Mouse (Mus musculus) kidney, adult 2 months (tissue): ENCODE measurements around the gene Alg3. TPM values are rescaled to one million over a fixed set of nuclear protein-coding genes. Genes with fewer than 3 reads are reported as not detected.

Experiments used
- DNase-seq: peaks from one replicate; pipeline ENCODE4 v3.0.0; 2021
- H3K27ac ChIP-seq: fragments of 200-500 bp; 2 replicates; pipeline ENCODE4 v1.5.1; 2012; ENCODE audit warnings: low read depth, low read length, control low read depth, inconsistent platforms; ENCODE audit not compliant: insufficient read depth
- H3K27me3 ChIP-seq: fragments of 200-500 bp; replicated peaks from 2 replicates; pipeline ENCODE4 v1.6.1; 2012; ENCODE audit warnings: mild to moderate bottlenecking, moderate library complexity, low read length, inconsistent platforms; ENCODE audit not compliant: control insufficient read depth, insufficient read depth
- H3K36me3 ChIP-seq: fragments of 200-500 bp; 2 replicates; pipeline ENCODE4 v1.6.1; 2012; ENCODE audit warnings: mild to moderate bottlenecking, moderate library complexity, low read length, inconsistent platforms; ENCODE audit not compliant: control insufficient read depth, insufficient read depth
- H3K4me1 ChIP-seq: fragments of 200-500 bp; 2 replicates; pipeline ENCODE4 v1.6.1; 2011; ENCODE audit warnings: low read length; ENCODE audit not compliant: control insufficient read depth, insufficient read depth
- H3K4me3 ChIP-seq: fragments of 200-500 bp; 2 replicates; pipeline ENCODE4 v1.5.1; 2011; ENCODE audit warnings: mild to moderate bottlenecking, low read depth, low read length, control low read depth; ENCODE audit not compliant: insufficient read depth
- CTCF ChIP-seq: fragments of 200-500 bp; conservative IDR thresholded peaks from 2 replicates; pipeline ENCODE4 v1.5.1; 2011; ENCODE audit warnings: low read depth, mild to moderate bottlenecking, control low read depth, low read length, moderate library complexity, mixed read lengths; ENCODE audit not compliant: insufficient read depth, insufficient read length
- POLR2A ChIP-seq: fragments of 200-500 bp; IDR thresholded peaks from one replicate; pipeline ENCODE4 v1.6.1; 2011; ENCODE audit warnings: low read depth, low read length, control low read depth
- WGBS: fragments of 180-500 bp; shearing (Covaris S2); methylation state at CpG from one replicate; pipeline ENCODE4 v1.1.7; 2018; 5-methylcytosine and 5-hydroxymethylcytosine counted together
- polyA plus RNA-seq: library from polyadenylated mRNA; depleted of rRNA; stranded (reverse); fragments of >200 nt; gene quantifications from 2 replicates; pipeline ENCODE4 v1.2.3, GENCODE M21; 2012; rRNA removed

Alg3 gene
- polyA plus RNA-seq, 1 experiment = 23.2 TPM

GRCm38 (mm10) chr16:20589939-20590679 is 21.4 kb downstream of the Alg3 start:
- H3K4me3 ChIP-seq = peak overlapping the region; percentile 25; the same call in 1 of the 2 replicates
- DNase-seq = no peak
- no peaks in the 10 kb centered on the region for H3K36me3 ChIP-seq
- H3K27me3 ChIP-seq = no peaks in the 10 kb centered on the region; the same call in 1 of the 2 replicates
- no peaks in the 10 kb centered on the region for H3K4me1 ChIP-seq
- WGBS = under 1% methylated on average over 37 of the region's 39 CpGs
- no peak overlapping the region for H3K27ac ChIP-seq
- TF ChIP-seq CTCF (no peak), POLR2A (no peak)

DNA sequence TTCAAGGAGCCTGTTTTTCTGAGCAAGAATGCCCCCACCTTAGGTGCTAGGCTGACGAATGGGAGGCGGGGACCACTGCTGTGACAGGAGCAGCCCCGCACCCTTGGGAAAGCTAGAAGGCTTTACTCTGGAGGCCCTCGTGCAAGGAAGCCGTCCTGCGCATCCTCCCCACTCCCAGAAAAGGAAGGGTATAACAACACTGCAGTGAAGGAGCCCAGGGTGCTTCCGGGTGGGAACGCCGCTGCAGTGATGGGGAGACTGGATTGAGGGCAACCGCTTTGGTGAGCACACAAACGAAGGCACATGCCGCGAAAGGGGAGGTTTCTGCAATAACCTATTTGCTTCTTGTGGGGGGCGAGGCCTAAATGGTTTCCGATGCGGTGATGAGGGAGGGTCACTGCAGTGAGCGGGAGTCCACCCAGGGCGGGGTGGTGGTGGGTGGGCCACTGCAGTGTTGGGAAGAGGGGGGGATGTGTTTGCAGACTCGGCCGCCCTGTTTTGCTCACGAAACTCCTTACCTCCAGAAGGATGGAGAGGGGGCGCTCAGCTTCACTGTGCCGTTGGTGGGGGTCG is 22.1 kb downstream of the Alg3 start, which contains the start of gene Vwa5b2:
Vwa5b2 (plus strand) TSS at position 106 of the 573 bp plus-strand sequence.
- H3K36me3 ChIP-seq = no peaks in the 10 kb centered on the region
- no peak for DNase-seq
- TF ChIP-seq CTCF = no peak
- TF ChIP-seq POLR2A = no peak
- H3K27ac ChIP-seq = no peak within 1 kb of the TSS
- 2% methylated on average over 24 of the region's 24 CpGs for WGBS
- H3K4me3 ChIP-seq = peak within 1 kb of the TSS; percentile 25; the same call in 1 of the 2 replicates
- H3K27me3 ChIP-seq = no peaks in the 10 kb centered on the region; the same call in 1 of the 2 replicates
- H3K4me1 ChIP-seq = no peaks in the 10 kb centered on the region

DNA sequence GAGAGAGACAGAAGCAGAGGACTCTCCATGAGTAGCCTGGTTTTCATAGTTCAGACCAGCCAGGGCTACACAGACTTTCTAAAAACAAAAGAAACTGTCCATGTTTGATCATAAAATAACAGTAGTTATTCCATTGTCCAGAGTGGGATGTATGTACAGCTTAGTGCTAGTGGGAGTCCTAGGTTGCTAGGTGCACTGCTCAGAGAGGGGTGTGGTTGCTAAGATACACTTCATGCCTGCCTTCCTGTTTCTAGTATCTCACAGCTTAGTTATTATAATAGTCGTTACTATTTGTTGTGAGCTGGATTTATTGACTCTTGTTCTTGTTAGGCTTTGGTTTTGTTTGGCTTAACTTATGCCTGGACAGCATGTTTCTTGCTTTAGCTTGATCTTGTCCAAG is 46.5 kb downstream of the Alg3 start:
- DNase-seq = no peak
- Histone ChIP-seq H3K27ac (no peak overlapping the region), H3K27me3 (no peaks in the 10 kb centered on the region), H3K36me3 (0 out of 2 replicates have a peak, but pooled peaks cover 1% of the 10 kb centered on the region), H3K4me3 (no peak overlapping the region), H3K4me1 (no peaks in the 10 kb centered on the region)
- 61% methylated on average over 1 of the region's 1 CpGs for WGBS
- TF ChIP-seq CTCF (no peak), POLR2A (no peak)

DNA sequence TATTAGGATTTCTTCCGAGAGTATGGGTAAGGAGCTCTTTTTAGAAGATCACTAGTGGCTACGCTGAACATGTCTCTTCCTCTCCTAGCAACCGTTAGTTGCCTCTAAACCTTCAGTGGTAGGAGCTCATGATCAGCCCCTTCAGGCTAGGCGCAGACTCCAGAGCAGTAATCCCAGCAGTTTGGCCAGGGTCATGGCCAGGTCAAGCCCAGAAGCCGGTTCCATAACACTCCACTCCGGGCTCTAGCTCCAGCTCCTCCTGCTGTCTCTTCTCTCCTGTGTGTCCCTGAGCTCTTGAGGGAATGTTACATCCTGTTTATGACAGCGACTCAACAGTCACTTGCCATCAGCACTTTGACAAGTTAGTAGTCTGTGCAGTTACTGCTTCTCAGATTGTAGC is 54.2 kb downstream of the Alg3 start:
- Histone ChIP-seq H3K4me1 (no peaks in the 10 kb centered on the region), H3K27me3 (no peaks in the 10 kb centered on the region), H3K4me3 (no peak overlapping the region), H3K36me3 (peaks cover 2% of the 10 kb centered on the region; the same call in 1 of the 2 replicates), H3K27ac (no peak overlapping the region)
- DNase-seq = no peak
- WGBS = 70% methylated on average over 7 of the region's 7 CpGs
- no peak for TF ChIP-seq CTCF
- TF ChIP-seq POLR2A = no peak

Other genes starting within 250 kb of the Alg3 start
- gene Abcc5, start 185.3 kb downstream of the Alg3 start, polyA plus RNA-seq = 56.0 and 73.1 TPM in 2 replicates
- gene Eif2b5, start 112.9 kb downstream of the Alg3 start, polyA plus RNA-seq = 30.4 and 33.9 TPM in 2 replicates
- gene Dvl3, start 94.8 kb downstream of the Alg3 start, polyA plus RNA-seq = 33.5 and 37.4 TPM in 2 replicates
- gene Ap2m1, start 76.3 kb downstream of the Alg3 start, polyA plus RNA-seq = 639 and 682 TPM in 2 replicates
- gene Abcf3, start 63.2 kb downstream of the Alg3 start, polyA plus RNA-seq = 39.0 and 45.1 TPM in 2 replicates
- gene Vwa5b2, start 22.3 kb downstream of the Alg3 start, polyA plus RNA-seq = 0.14 and 0.33 TPM in 2 replicates
- 16.4 and 18.1 TPM in 2 replicates for gene Eef1akmt4, start 142 bp downstream of the Alg3 start, polyA plus RNA-seq
- 0.30 TPM in 1 of 2 replicates, not detected in the other for gene Gm49333, start 125 bp downstream of the Alg3 start, polyA plus RNA-seq
- 5.4 and 5.8 TPM in 2 replicates for gene Camk2n2, start 9.6 kb upstream of the Alg3 start, polyA plus RNA-seq
- 0.37 TPM in 1 of 2 replicates, not detected in the other for gene Ece2, start 18.1 kb upstream of the Alg3 start, polyA plus RNA-seq
- gene Psmd2, start 39.9 kb upstream of the Alg3 start, polyA plus RNA-seq = 90.4 and 96.9 TPM in 2 replicates
- gene Eif4g1, start 56.6 kb upstream of the Alg3 start, polyA plus RNA-seq = 262 and 316 TPM in 2 replicates
- gene Fam131a, start 81.5 kb upstream of the Alg3 start, polyA plus RNA-seq = 3.6 and 4.7 TPM in 2 replicates
- gene Polr2h, start 105.9 kb upstream of the Alg3 start, polyA plus RNA-seq = 14.0 and 22.4 TPM in 2 replicates
- 21.4 and 33.1 TPM in 2 replicates for gene Clcn2, start 106.0 kb upstream of the Alg3 start, polyA plus RNA-seq
- 7.2 and 10.7 TPM in 2 replicates for gene Chrd, start 121.4 kb upstream of the Alg3 start, polyA plus RNA-seq
- gene Thpo, start 122.8 kb upstream of the Alg3 start, polyA plus RNA-seq = 17.1 and 17.7 TPM in 2 replicates